Mouse (Mus musculus): ENCODE measurements at regions not wholly inside any gene's neighbourhood (a gene's known extent, or its start where the extent isn't known, plus 50 kb on each side); places are given as distances from the start of the nearest gene placed in this dataset.

DNA sequence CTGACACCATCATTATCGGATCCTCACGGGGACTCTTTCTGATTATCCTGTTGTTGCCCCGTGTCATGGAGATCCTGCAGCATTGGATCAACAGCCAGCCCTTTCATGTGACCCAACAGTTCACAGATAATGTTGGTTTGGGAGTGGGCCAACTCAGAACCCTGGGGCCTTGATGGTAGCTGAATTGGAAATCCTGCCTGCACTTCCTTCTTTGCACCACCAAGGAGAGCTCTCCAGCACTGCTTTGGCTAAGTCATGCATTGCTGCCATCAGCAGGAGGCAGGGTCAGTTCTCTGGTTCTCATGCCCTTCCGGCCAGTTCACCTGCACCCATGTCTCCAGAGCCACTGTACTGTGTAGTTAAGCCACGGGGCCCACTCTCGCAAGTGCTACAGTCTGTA is 225.6 kb downstream of the Fam173b start:
- DNase-seq (ENCODE audit: low read depth in 1 of 2, low spot score in 2 of 2) = no peak
- Histone ChIP-seq H3K36me3 (ENCODE audit: control insufficient read depth, insufficient read depth, low read length) (no peaks in the 10 kb centered on the region), H3K4me3 (ENCODE audit: extremely low read depth, insufficient read depth, insufficient read length) (no peak overlapping the region), H3K27me3 (ENCODE audit: control insufficient read depth, insufficient read depth, low read length) (no peaks in the 10 kb centered on the region), H3K27ac (ENCODE audit: insufficient read depth, low read length) (no peak overlapping the region), H3K4me1 (ENCODE audit: control insufficient read depth, insufficient read depth, insufficient read length) (no peaks in the 10 kb centered on the region)
- 92% methylated on average over 6 of the region's 6 CpGs for WGBS
- TF ChIP-seq POLR2A (IDR thresholded peaks at IDR 0.05; ENCODE audit: low read depth, low read length) = no peak
- no peak for TF ChIP-seq CTCF (IDR thresholded peaks at IDR 0.05; ENCODE audit: extremely low read depth, insufficient read depth, insufficient read length, insufficient replicate concordance)

DNA sequence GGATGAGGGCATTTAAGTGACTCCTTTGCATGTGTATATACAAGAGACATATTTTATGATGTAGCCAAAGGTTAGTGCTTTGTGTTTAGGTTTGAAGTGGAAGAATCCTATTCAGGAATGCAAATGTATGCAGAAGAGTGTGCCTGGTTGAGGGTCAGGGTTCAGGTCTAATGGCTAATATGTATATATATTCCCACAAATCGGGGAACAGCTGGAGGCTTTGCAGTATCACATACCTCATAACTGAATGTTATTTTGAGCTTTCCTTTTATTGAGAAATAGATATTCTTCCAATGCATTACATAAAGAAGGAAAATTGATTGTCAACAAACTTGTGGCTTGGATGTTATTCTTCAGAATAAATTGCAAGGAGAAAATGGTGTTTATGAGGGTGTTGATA is 239.9 kb downstream of the Fam173b start:
- TF ChIP-seq CTCF (IDR thresholded peaks at IDR 0.05; ENCODE audit: extremely low read depth, insufficient read depth, insufficient read length, insufficient replicate concordance) = no peak
- H3K4me1 ChIP-seq (ENCODE audit: control insufficient read depth, insufficient read depth, insufficient read length) = no peaks in the 10 kb centered on the region
- no peaks in the 10 kb centered on the region for H3K27me3 ChIP-seq (ENCODE audit: control insufficient read depth, insufficient read depth, low read length)
- no peaks in the 10 kb centered on the region for H3K36me3 ChIP-seq (ENCODE audit: control insufficient read depth, insufficient read depth, low read length)
- H3K27ac ChIP-seq (ENCODE audit: insufficient read depth, low read length) = no peak overlapping the region
- no peak overlapping the region for H3K4me3 ChIP-seq (ENCODE audit: extremely low read depth, insufficient read depth, insufficient read length)
- WGBS = 93% methylated on average over 1 of the region's 1 CpGs
- DNase-seq (ENCODE audit: low read depth in 1 of 2, low spot score in 2 of 2) = no peak

DNA sequence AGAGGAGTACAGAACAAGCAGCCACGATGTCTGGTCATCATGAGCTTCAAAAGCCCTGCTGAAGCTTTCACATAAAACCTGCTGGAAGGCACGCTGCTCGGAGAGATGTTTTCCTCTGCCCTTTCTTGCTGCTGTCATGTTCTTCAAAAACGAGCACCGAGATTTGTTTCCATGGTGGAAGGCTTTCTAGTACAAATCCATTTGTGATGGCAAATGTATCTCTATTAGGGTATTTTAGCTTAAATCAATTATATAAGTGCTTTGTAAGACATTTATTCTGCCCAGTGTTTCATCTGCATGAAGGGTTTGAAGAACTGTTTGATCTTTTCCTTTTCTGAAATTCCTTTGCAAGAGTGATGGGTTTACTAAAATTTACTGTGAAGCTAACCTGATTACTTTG is 253.1 kb downstream of the Fam173b start:
- H3K4me1 ChIP-seq (ENCODE audit: control insufficient read depth, insufficient read depth, insufficient read length) = no peaks in the 10 kb centered on the region
- no peaks in the 10 kb centered on the region for H3K36me3 ChIP-seq (ENCODE audit: control insufficient read depth, insufficient read depth, low read length)
- DNase-seq (ENCODE audit: low read depth in 1 of 2, low spot score in 2 of 2) = no peak
- WGBS = 84% methylated on average over 5 of the region's 5 CpGs
- no peak for TF ChIP-seq POLR2A (IDR thresholded peaks at IDR 0.05; ENCODE audit: low read depth, low read length)
- TF ChIP-seq CTCF (IDR thresholded peaks at IDR 0.05; ENCODE audit: extremely low read depth, insufficient read depth, insufficient read length, insufficient replicate concordance) = no peak
- H3K27me3 ChIP-seq (ENCODE audit: control insufficient read depth, insufficient read depth, low read length) = no peaks in the 10 kb centered on the region
- no peak overlapping the region for H3K27ac ChIP-seq (ENCODE audit: insufficient read depth, low read length)
- H3K4me3 ChIP-seq (ENCODE audit: extremely low read depth, insufficient read depth, insufficient read length) = no peak overlapping the region

DNA sequence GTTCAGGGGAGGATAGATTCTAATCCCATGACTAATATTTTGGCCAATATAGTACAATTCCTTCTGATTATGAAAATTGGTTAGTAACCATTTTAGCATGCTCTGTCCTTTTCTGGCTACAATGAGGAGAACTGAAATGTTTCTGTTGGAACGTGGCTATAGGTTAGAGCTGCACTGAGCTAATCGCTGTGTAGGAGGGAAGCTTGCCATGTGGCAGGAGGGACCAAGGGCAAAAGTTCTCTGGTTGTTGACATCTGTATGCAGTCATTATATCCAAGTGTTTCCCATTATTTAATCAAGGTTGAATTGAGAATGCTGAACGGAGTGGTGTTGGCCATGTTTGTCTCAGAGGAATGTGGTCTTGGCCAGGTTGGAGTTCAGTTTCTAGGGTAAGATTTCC is 253.5 kb downstream of the Fam173b start:
- no peak overlapping the region for H3K27ac ChIP-seq (ENCODE audit: insufficient read depth, low read length)
- H3K27me3 ChIP-seq (ENCODE audit: control insufficient read depth, insufficient read depth, low read length) = no peaks in the 10 kb centered on the region
- TF ChIP-seq POLR2A (IDR thresholded peaks at IDR 0.05; ENCODE audit: low read depth, low read length) (no peak), CTCF (IDR thresholded peaks at IDR 0.05; ENCODE audit: extremely low read depth, insufficient read depth, insufficient read length, insufficient replicate concordance) (no peak)
- H3K36me3 ChIP-seq (ENCODE audit: control insufficient read depth, insufficient read depth, low read length) = no peaks in the 10 kb centered on the region
- H3K4me1 ChIP-seq (ENCODE audit: control insufficient read depth, insufficient read depth, insufficient read length) = no peaks in the 10 kb centered on the region
- H3K4me3 ChIP-seq (ENCODE audit: extremely low read depth, insufficient read depth, insufficient read length) = no peak overlapping the region
- WGBS = 86% methylated on average over 3 of the region's 3 CpGs
- no peak for DNase-seq (ENCODE audit: low read depth in 1 of 2, low spot score in 2 of 2)

DNA sequence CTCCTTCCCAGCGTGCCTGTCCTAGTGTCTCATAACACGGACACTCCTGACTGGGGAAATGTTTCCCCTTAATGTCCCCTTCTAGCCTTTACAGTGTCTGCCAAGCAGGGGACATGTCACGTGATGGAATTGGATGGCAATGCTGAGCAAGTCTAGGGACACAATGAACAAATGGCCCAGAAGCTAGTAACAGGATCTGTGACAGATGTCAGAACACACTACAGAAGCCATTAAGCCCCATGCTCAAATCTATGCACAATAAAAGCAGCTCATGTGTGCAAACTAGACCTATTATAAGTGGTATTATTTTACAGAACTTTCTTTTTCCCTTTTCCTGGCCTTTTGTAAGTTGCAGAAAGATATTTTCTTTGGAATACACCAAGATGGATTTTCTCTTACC is 267.4 kb downstream of the Fam173b start:
- 94% methylated on average over 3 of the region's 3 CpGs for WGBS
- no peaks in the 10 kb centered on the region for H3K4me1 ChIP-seq (ENCODE audit: control insufficient read depth, insufficient read depth, insufficient read length)
- no peak for DNase-seq (ENCODE audit: low read depth in 1 of 2, low spot score in 2 of 2)
- H3K27me3 ChIP-seq (ENCODE audit: control insufficient read depth, insufficient read depth, low read length) = no peaks in the 10 kb centered on the region
- H3K27ac ChIP-seq (ENCODE audit: insufficient read depth, low read length) = no peak overlapping the region
- no peak for TF ChIP-seq POLR2A (IDR thresholded peaks at IDR 0.05; ENCODE audit: low read depth, low read length)
- TF ChIP-seq CTCF (IDR thresholded peaks at IDR 0.05; ENCODE audit: extremely low read depth, insufficient read depth, insufficient read length, insufficient replicate concordance) = no peak
- no peak overlapping the region for H3K4me3 ChIP-seq (ENCODE audit: extremely low read depth, insufficient read depth, insufficient read length)
- H3K36me3 ChIP-seq (ENCODE audit: control insufficient read depth, insufficient read depth, low read length) = no peaks in the 10 kb centered on the region

DNA sequence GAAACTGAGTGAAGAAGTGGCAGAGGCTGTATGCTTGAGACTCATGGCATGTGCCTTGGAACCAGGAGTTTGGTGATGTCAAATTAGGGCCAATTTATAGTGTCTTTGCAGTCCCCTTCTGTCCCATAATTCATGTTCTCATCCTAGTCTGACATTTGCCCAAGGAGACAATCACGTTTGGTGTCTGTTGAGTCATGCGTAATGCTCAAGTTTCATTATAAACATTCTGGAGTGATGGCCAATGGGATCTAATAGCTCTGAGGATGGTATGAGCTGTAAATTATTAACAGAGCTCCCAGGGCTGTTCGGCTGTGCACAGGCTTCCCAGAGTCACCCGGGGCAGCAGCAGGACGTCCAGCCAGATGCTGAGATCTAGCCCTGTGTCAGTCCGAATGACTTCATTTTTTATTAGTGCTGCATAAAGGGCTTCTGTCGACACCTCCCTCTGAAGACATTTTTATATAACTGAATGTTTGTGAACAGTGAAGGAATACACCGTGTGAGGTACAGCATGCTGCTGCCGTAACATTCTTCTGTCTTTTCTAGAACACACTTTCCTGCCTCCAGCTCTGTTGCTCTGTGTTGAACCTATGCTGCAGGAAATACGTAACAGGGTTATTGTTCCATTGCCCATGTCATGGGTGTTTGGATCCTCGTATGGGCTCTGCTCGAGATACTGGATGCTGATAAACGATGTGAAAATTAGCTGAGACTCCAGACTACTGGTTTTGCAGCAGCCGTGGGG is 268.2 kb downstream of the Fam173b start:
- no peak for DNase-seq (ENCODE audit: low read depth in 1 of 2, low spot score in 2 of 2)
- TF ChIP-seq CTCF (IDR thresholded peaks at IDR 0.05; ENCODE audit: extremely low read depth, insufficient read depth, insufficient read length, insufficient replicate concordance) (no peak), POLR2A (IDR thresholded peaks at IDR 0.05; ENCODE audit: low read depth, low read length) (no peak)
- 85% methylated on average over 14 of the region's 14 CpGs for WGBS

DNA sequence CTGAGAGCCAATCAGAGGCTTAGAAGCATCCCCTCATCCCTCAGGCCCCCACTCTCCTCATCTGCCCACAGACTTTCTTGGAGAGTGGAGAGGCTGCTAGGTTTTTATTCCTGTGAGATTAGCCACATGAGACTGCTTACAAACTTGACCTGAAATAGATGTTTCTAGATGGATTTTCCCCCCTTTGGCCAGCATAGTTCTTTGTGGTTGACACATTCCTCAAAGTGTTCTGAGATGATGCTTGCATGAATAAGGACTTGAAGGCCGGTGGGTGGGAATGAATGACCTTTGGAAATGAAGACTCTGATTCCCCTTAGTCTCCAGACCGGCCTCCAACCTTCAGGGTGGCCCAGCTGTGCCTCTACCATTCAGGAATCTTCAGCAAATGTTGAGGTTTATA is 273.8 kb downstream of the Fam173b start:
- DNase-seq (ENCODE audit: low read depth in 1 of 2, low spot score in 2 of 2) = no peak
- H3K27me3 ChIP-seq (ENCODE audit: control insufficient read depth, insufficient read depth, low read length) = no peaks in the 10 kb centered on the region
- 73% methylated on average over 2 of the region's 2 CpGs for WGBS
- no peak overlapping the region for H3K27ac ChIP-seq (ENCODE audit: insufficient read depth, low read length)
- H3K36me3 ChIP-seq (ENCODE audit: control insufficient read depth, insufficient read depth, low read length) = no peaks in the 10 kb centered on the region
- no peak overlapping the region for H3K4me3 ChIP-seq (ENCODE audit: extremely low read depth, insufficient read depth, insufficient read length)
- H3K4me1 ChIP-seq (ENCODE audit: control insufficient read depth, insufficient read depth, insufficient read length) = no peaks in the 10 kb centered on the region
- TF ChIP-seq CTCF (IDR thresholded peaks at IDR 0.05; ENCODE audit: extremely low read depth, insufficient read depth, insufficient read length, insufficient replicate concordance) = no peak
- no peak for TF ChIP-seq POLR2A (IDR thresholded peaks at IDR 0.05; ENCODE audit: low read depth, low read length)

More for the DNA sequence above, 268.2 kb downstream of the Fam173b start:
- Histone ChIP-seq H3K27ac (ENCODE audit: insufficient read depth, low read length) (no peak overlapping the region), H3K4me1 (ENCODE audit: control insufficient read depth, insufficient read depth, insufficient read length) (no peaks in the 10 kb centered on the region), H3K4me3 (ENCODE audit: extremely low read depth, insufficient read depth, insufficient read length) (no peak overlapping the region), H3K36me3 (ENCODE audit: control insufficient read depth, insufficient read depth, low read length) (no peaks in the 10 kb centered on the region), H3K27me3 (ENCODE audit: control insufficient read depth, insufficient read depth, low read length) (no peaks in the 10 kb centered on the region)
